Mouse (Mus musculus) limb, embryonic 11.5 days (tissue): ENCODE measurements at regions not wholly inside any gene's neighbourhood (a gene's known extent, or its start where the extent isn't known, plus 50 kb on each side); places are given as distances from the start of the nearest gene placed in this dataset.

Experiments used
- ATAC-seq: fragments of 200-750 bp; cut with Nextera tagmentation; 2 replicates; pipeline ENCODE4 v1.8.0; 2017; ENCODE audit warnings: low read depth; ENCODE audit not compliant: insufficient number of reproducible peaks, low FRiP score, low TSS enrichment
- DNase-seq: peaks from one replicate; pipeline ENCODE4 v3.0.0-alpha.2; 2015; ENCODE audit warnings: low spot score
- H3K27ac ChIP-seq: fragments of 300-500 bp; sonication (generic); replicated peaks from 2 replicates; pipeline ENCODE4 v1.5.1; 2014; ENCODE audit warnings: low read depth, mild to moderate bottlenecking, low read length
- H3K27me3 ChIP-seq: fragments of 300-500 bp; sonication (generic); 2 replicates; pipeline ENCODE4 v1.6.1; 2014; ENCODE audit warnings: mild to moderate bottlenecking, low read length, mixed read lengths; ENCODE audit not compliant: control insufficient read depth, insufficient read depth
- H3K36me3 ChIP-seq: fragments of 300-500 bp; sonication (generic); 2 replicates; pipeline ENCODE4 v1.6.1; 2014; ENCODE audit warnings: mild to moderate bottlenecking, low read length, moderate library complexity, mixed read lengths; ENCODE audit not compliant: control insufficient read depth, insufficient read depth
- H3K4me1 ChIP-seq: fragments of 300-500 bp; sonication (generic); 2 replicates; pipeline ENCODE4 v1.6.1; 2014; ENCODE audit warnings: low read length, mixed read lengths; ENCODE audit not compliant: control insufficient read depth, insufficient read depth
- H3K4me2 ChIP-seq: fragments of 300-500 bp; sonication (generic); 2 replicates; pipeline ENCODE4 v1.6.1; 2014; ENCODE audit warnings: low read depth, mild to moderate bottlenecking, moderate library complexity; ENCODE audit not compliant: severe bottlenecking
- H3K4me3 ChIP-seq: fragments of 300-500 bp; sonication (generic); 2 replicates; pipeline ENCODE4 v1.5.1; 2014; ENCODE audit warnings: low read depth, low read length
- H3K9ac ChIP-seq: fragments of 300-500 bp; sonication (generic); 2 replicates; pipeline ENCODE4 v1.6.1; 2014; ENCODE audit warnings: mild to moderate bottlenecking, low read length
- H3K9me3 ChIP-seq: fragments of 300-500 bp; sonication (generic); 2 replicates; pipeline ENCODE4 v1.6.1; 2016; ENCODE audit warnings: low read length; ENCODE audit not compliant: control insufficient read depth
- WGBS: fragments of 180-500 bp; shearing (Covaris S2); extraction: QIAGEN DNeasy Blood & Tissue Kit; methylation state at CpG from one replicate; pipeline ENCODE4 v1.1.7; 2014; 5-methylcytosine and 5-hydroxymethylcytosine counted together

DNA sequence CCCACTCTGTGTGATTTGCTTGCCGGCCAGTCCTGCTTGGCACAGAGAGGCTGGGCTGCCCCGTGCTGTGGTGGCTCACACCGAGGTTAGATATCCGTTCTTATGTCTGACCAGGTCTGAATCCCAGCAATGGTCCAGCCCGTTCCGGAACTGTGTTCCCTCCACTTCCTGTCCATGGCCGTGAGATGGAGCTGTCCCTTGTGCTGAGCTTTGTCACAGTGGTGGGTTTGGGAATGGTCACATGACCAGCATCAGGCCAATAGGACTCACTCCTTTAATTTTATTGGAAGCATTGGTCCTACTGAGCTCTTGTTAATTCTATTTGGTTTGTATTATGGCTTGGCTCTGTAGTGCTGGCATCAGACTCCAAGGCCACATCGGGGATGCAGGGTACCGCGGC lies 132.9 kb upstream of the Zfp64 start:
- H3K36me3 ChIP-seq = no peaks in the 10 kb centered on the region

DNA sequence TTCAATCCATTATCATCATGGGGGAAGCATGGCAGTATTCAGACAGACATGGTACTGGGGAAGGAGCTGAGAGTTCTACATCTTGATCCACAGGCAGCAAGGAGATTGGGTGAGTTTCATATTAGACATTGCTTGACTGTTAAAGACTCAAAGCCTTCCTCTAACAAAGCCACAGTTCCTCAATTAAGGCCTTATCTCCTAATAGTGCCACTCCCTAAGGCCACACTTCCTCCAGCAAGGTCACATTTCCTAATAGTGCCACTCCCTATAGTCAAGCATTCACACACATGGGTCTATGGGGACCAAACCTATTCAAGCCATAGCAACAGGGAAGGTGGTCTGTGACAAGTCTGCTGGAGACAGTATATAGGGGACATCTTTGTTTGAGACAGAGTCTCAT lies 115.9 kb upstream of the Zfp64 start:
- DNase-seq (no peak), ATAC-seq (no peak)
- Histone ChIP-seq H3K4me3 (no peak overlapping the region), H3K9me3 (peaks cover 3% of the 10 kb centered on the region; the same call in 1 of the 2 replicates), H3K4me2 (no peak overlapping the region), H3K27ac (no peak overlapping the region), H3K36me3 (no peaks in the 10 kb centered on the region), H3K9ac (no peak overlapping the region), H3K4me1 (no peaks in the 10 kb centered on the region), H3K27me3 (no peaks in the 10 kb centered on the region)

More for the DNA sequence above, 132.9 kb upstream of the Zfp64 start:
- WGBS = 85% methylated on average over 10 of the region's 10 CpGs
- Histone ChIP-seq H3K4me2 (no peak overlapping the region), H3K9ac (no peak overlapping the region), H3K9me3 (peaks cover 8% of the 10 kb centered on the region; the same call in 1 of the 2 replicates), H3K27me3 (no peaks in the 10 kb centered on the region), H3K4me1 (no peaks in the 10 kb centered on the region), H3K4me3 (no peak overlapping the region), H3K27ac (no peak overlapping the region)
- ATAC-seq (no peak), DNase-seq (no peak)

DNA sequence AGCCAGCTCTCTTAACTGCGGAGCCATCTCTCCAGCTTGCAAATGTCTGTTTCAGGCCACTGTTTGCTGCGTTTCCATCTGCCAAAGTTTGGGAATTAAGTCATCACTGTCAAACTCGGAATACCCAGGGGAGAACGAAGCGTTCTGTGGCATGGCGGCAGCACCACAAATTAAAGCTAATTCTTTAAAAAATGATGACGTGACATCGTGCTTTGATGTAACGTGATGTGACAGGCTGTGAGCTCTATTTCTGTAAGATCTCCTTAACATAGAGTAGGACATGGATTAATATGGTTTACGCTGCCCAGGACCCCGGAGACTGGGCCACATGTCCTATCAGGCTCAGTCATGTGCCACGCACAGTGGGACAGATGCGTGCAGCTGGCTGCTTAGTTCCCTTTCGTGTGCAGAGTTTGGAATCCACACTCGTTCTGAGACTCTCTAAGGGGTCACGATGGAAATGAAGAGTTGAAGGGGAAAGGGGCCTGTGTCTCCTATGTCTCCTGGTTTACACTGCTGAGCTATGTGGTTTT lies 109.8 kb upstream of the Zfp64 start:
- WGBS = 88% methylated on average over 16 of the region's 16 CpGs
- Histone ChIP-seq H3K4me3 (no peak overlapping the region), H3K4me2 (no peak overlapping the region), H3K9me3 (no peaks in the 10 kb centered on the region), H3K9ac (no peak overlapping the region), H3K4me1 (no peaks in the 10 kb centered on the region), H3K27ac (no peak overlapping the region), H3K27me3 (no peaks in the 10 kb centered on the region), H3K36me3 (no peaks in the 10 kb centered on the region)
- no peak for ATAC-seq
- DNase-seq = no peak

DNA sequence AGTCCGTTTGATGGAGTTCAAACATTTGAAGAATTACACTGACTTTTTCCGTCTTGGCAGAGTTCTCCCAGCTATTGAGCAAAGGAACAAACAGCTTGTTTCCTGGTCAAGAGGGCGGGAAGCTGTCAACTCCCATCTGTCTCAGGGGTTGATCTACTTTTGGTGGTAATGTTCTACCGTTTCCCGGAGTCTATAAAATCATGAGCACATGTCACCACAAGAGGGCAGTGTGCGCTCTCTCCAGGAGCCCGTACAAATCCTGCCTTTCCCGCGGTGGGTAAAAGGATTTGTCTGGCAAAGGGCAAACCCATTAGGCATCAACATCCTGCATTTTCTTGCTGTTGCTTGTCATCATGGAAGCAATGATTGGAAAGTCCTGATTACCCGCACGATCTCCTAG lies 106.1 kb upstream of the Zfp64 start:
- ATAC-seq (no peak), DNase-seq (peak; percentile 93)
- H3K4me2 ChIP-seq = no peak overlapping the region
- H3K4me1 ChIP-seq = no peaks in the 10 kb centered on the region
- H3K36me3 ChIP-seq = no peaks in the 10 kb centered on the region
- 7% methylated on average over 11 of the region's 11 CpGs for WGBS
- peaks cover 3% of the 10 kb centered on the region; the same call in 1 of the 2 replicates for H3K9me3 ChIP-seq
- H3K4me3 ChIP-seq = no peak overlapping the region
- H3K27ac ChIP-seq = no peak overlapping the region
- H3K9ac ChIP-seq = no peak overlapping the region
- no peaks in the 10 kb centered on the region for H3K27me3 ChIP-seq

DNA sequence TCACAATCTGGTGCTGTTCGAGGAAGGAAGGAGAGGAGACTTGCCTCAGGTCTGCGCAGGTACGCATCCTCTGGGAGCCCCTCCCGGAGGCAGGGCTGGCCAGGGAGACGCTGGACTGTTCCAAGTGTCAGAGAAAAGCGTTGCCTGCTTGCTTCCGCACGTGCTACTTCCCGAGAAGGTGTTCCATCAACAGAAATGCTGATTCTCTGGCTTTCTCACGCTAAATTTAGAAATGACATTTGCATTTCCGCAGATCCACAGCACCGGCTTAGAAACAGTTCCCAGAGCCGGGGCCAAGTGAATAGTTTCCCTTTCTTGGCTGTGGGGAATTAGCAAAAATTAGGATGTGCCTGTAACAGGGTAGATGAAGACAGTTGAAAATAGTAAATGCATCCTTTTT lies 105.1 kb upstream of the Zfp64 start:
- WGBS = 66% methylated on average over 13 of the region's 13 CpGs
- H3K4me1 ChIP-seq = no peaks in the 10 kb centered on the region
- H3K9me3 ChIP-seq = peaks cover 3% of the 10 kb centered on the region; the same call in 1 of the 2 replicates
- no peak for ATAC-seq
- H3K4me3 ChIP-seq = no peak overlapping the region
- H3K4me2 ChIP-seq = no peak overlapping the region
- no peaks in the 10 kb centered on the region for H3K36me3 ChIP-seq
- no peak overlapping the region for H3K9ac ChIP-seq
- DNase-seq = no peak
- H3K27me3 ChIP-seq = no peaks in the 10 kb centered on the region
- no peak overlapping the region for H3K27ac ChIP-seq

DNA sequence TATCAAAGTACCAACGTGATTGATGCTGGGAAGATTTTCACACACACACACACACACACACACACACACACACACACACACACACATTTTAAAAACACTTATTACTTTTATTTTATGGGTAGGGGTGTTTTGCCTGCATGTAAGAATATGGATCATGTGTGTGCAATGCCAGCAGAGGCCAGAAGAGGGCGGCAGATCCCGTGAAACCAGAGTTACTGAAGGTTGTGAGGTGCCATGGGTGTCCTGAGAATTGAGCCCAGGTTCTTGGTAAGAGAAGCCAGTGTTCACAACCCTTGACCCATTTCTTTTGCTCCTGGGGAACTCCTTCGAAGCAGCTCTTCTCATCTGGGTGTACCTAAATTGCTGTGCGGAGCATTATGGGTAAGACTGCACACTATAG lies 102.4 kb upstream of the Zfp64 start:
- 72% methylated on average over 5 of the region's 5 CpGs for whole genome bisulfite sequencing
- DNase-seq = no peak
- H3K9ac ChIP-seq = no peak overlapping the region
- no peak overlapping the region for H3K4me3 ChIP-seq
- H3K27me3 ChIP-seq = no peaks in the 10 kb centered on the region
- H3K9me3 ChIP-seq = peaks cover 3% of the 10 kb centered on the region; the same call in 1 of the 2 replicates
- H3K4me2 ChIP-seq = no peak overlapping the region
- no peaks in the 10 kb centered on the region for H3K36me3 ChIP-seq
- ATAC-seq = no peak
- no peak overlapping the region for H3K27ac ChIP-seq
- H3K4me1 ChIP-seq = no peaks in the 10 kb centered on the region

DNA sequence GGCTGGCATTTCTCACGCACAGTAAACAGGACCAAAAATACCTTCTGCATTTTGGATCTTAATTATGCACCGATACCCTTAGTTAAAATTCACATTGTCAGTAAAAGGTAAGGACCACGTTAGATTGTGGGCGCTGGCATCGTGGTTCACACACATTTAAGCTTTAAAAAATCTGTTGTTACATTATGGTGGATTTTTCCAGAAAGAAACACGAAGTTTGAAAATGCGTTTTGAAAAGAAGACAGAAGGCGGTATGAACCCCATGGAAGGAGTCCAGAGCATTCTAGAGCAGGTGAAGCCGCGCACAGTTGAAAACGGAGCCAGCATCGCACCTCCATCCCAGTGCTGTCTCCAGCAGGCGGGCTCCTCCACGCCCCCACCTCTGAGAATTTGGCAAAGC lies 94.6 kb upstream of the Zfp64 start:
- Histone ChIP-seq H3K4me1 (no peaks in the 10 kb centered on the region), H3K9me3 (no peaks in the 10 kb centered on the region), H3K27ac (no peak overlapping the region), H3K9ac (no peak overlapping the region), H3K27me3 (no peaks in the 10 kb centered on the region), H3K4me2 (no peak overlapping the region), H3K4me3 (no peak overlapping the region), H3K36me3 (no peaks in the 10 kb centered on the region)
- 90% methylated on average over 14 of the region's 14 CpGs for WGBS
- DNase-seq (no peak), ATAC-seq (no peak)

DNA sequence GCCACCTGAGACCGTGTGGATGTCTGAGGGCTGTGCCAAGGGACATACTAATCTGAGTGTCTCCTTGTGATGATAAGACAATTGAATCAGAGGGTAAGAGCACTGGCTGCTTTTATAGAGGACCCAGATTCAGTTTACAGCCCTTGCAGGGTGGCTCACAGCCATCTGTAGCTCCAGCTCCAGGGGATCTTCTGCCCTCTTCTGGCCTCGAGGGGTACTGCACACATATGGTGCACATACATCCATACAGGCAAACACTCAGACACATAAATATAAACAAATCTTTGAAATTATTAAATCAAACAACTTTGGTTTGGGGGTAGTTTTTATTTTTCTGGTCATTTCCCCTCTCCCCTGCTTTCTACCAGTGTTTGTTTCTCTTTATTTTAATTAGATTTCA lies 86.4 kb upstream of the Zfp64 start:
- Histone ChIP-seq H3K4me2 (no peak overlapping the region), H3K4me1 (no peaks in the 10 kb centered on the region), H3K27ac (no peak overlapping the region), H3K27me3 (no peaks in the 10 kb centered on the region), H3K9me3 (no peaks in the 10 kb centered on the region; the same call in 1 of the 2 replicates), H3K9ac (no peak overlapping the region), H3K36me3 (no peaks in the 10 kb centered on the region), H3K4me3 (no peak overlapping the region)
- 82% methylated on average over 2 of the region's 2 CpGs for WGBS
- no peak for DNase-seq
- no peak for ATAC-seq

DNA sequence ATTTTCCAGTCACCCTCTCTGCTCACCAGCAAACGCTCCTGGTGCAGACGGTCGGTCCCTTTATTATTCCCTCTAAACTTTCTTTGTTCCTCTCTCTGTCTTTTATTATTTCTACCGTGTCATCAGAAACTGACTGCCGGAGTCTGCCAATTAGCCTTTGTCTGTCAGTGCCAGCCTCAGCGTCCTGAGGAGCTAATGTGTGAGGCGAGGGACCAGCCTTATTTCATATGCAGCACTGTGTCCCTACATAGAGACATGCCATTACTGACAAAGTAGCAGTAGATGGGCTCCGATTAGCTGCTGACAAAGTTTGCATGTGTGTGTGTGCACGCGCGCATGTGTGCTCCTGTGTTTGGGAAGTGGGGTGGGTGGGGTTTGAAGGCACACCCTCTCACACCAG lies 82.6 kb upstream of the Zfp64 start:
- H3K36me3 ChIP-seq = no peaks in the 10 kb centered on the region
- DNase-seq (no peak), ATAC-seq (no peak)
- WGBS = 83% methylated on average over 11 of the region's 11 CpGs
- no peak overlapping the region for H3K27ac ChIP-seq
- H3K9ac ChIP-seq = no peak overlapping the region
- H3K4me2 ChIP-seq = no peak overlapping the region
- H3K4me3 ChIP-seq = no peak overlapping the region
- H3K9me3 ChIP-seq = no peaks in the 10 kb centered on the region; the same call in 1 of the 2 replicates
- no peaks in the 10 kb centered on the region for H3K27me3 ChIP-seq
- H3K4me1 ChIP-seq = no peaks in the 10 kb centered on the region
